Mouse (Mus musculus): Measurements from ENCODE around the gene Zfp335.

DNA sequence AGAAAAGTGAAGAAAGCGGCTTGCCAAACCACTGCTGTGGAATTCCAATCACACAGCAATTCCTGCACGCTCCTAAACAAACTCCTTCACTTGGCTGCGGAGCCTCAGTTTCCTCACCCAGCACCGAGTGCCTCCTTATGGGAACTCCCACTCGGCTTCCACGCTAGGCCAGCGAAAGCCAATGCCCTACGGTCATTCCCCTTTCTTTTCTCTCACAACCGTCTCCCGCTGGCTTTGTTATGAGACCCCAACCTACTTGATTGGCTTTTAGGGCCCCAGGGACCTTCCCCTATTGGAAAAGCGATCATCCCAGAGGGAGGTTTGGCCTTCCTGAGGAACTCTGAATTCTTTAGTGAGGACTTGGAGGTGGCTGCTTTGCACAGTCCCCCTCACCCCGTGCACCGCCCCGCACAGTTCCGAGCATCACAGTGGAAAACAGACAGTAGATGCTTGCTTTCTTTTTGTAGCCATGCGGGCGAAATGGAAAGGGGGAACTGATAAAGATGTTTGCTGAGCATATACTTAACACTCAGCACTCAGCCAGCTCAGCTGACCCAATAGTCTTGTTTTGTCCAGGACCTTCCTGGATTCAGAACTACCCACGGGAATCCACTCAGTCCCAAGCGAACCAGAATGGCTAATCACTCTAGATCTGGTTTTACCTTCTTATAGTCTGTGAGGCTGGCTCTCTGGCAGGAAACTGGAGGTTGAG is 53.6 kb downstream of the Zfp335 start:
- TF ChIP-seq CTCF (IDR thresholded peaks at IDR 0.05; ENCODE audit: low read depth, low read length) (no peak), POLR2A (IDR thresholded peaks at IDR 0.05; ENCODE audit: extremely low read depth, insufficient read depth, low read length) (no peak)

Measured in liver, adult 2 months (tissue).